Mouse (Mus musculus) hindbrain, embryonic 12.5 days (tissue): ENCODE results near the gene Zfp108. TPM values are rescaled to one million over a fixed set of nuclear protein-coding genes. Genes with fewer than 3 reads are reported as not detected.

Experiments
- ATAC-seq: fragments of 200-750 bp; cut with Nextera tagmentation; 2 replicates; pipeline ENCODE4 v1.8.0; 2017; ENCODE audit warnings: moderate TSS enrichment; ENCODE audit not compliant: low FRiP score
- H3K27ac ChIP-seq: fragments of 300-500 bp; sonication (generic); 2 replicates; pipeline ENCODE4 v1.5.1; 2016; ENCODE audit warnings: mild to moderate bottlenecking
- H3K27me3 ChIP-seq: fragments of 300-500 bp; sonication (generic); 2 replicates; pipeline ENCODE4 v1.6.1; 2016; ENCODE audit warnings: mild to moderate bottlenecking
- H3K36me3 ChIP-seq: fragments of 300-500 bp; sonication (generic); 2 replicates; pipeline ENCODE4 v1.6.1; 2016; ENCODE audit warnings: mild to moderate bottlenecking
- H3K4me1 ChIP-seq: fragments of 300-500 bp; sonication (generic); 2 replicates; pipeline ENCODE4 v1.6.1; 2016
- H3K4me2 ChIP-seq: fragments of 300-500 bp; sonication (generic); replicated peaks from 2 replicates; pipeline ENCODE4 v1.6.1; 2016; ENCODE audit warnings: mild to moderate bottlenecking
- H3K4me3 ChIP-seq: fragments of 300-500 bp; sonication (generic); 2 replicates; pipeline ENCODE4 v1.5.1; 2016; ENCODE audit warnings: mild to moderate bottlenecking
- H3K9ac ChIP-seq: fragments of 300-500 bp; sonication (generic); 2 replicates; pipeline ENCODE4 v1.6.1; 2016; ENCODE audit warnings: mild to moderate bottlenecking, moderate library complexity
- H3K9me3 ChIP-seq: fragments of 300-500 bp; sonication (generic); replicated peaks from 2 replicates; pipeline ENCODE4 v1.6.1; 2016; ENCODE audit warnings: mild to moderate bottlenecking
- WGBS: fragments of 180-500 bp; shearing (Covaris S2); methylation state at CpG from one replicate; pipeline ENCODE4 v1.1.7; 2016; 5-methylcytosine and 5-hydroxymethylcytosine counted together
- polyA plus RNA-seq: library from polyadenylated mRNA; unstranded; fragments of >200 nt; fragmentation: Nextera tagmentation; extraction: Ambion mirVana; gene quantifications from 2 replicates; pipeline ENCODE4 v1.2.1, GENCODE M21; 2016

Gene Zfp108
- polyA plus RNA-seq, 1 experiment from 2014 or later, result 4.4 TPM

- Histone ChIP-seq H3K36me3 (peaks cover 64% of the 10 kb centered on the region), H3K9ac (no peak overlapping the region), H3K27me3 (no peaks in the 10 kb centered on the region), H3K9me3 (no peaks in the 10 kb centered on the region), H3K4me1 (no peaks in the 10 kb centered on the region), H3K4me2 (no peak overlapping the region), H3K4me3 (no peak overlapping the region), H3K27ac (no peak overlapping the region)
- no peak for ATAC-seq
- WGBS, result 87% methylated on average over 6 of the region's 6 CpGs
Observed at GRCm38 (mm10) chr7:24288512-24288911, 33.9 kb downstream of the Zfp108 start.

- Histone ChIP-seq H3K9ac (no peak overlapping the region), H3K9me3 (no peaks in the 10 kb centered on the region), H3K27me3 (no peaks in the 10 kb centered on the region), H3K36me3 (peaks cover 80% of the 10 kb centered on the region), H3K4me3 (no peak overlapping the region), H3K4me1 (no peaks in the 10 kb centered on the region), H3K27ac (no peak overlapping the region), H3K4me2 (no peak overlapping the region)
- ATAC-seq, result no peak
- WGBS, result 95% methylated on average over 4 of the region's 4 CpGs
Observed at GRCm38 (mm10) chr7:24290106-24290693, 35.6 kb downstream of the Zfp108 start.

GRCm38 (mm10) chr7:24291387-24292090 lies 36.9 kb downstream of the Zfp108 start:
- Histone ChIP-seq H3K4me2 (no peak overlapping the region), H3K27ac (no peak overlapping the region), H3K9me3 (no peaks in the 10 kb centered on the region), H3K36me3 (peaks cover 94% of the 10 kb centered on the region), H3K9ac (no peak overlapping the region), H3K4me1 (no peaks in the 10 kb centered on the region), H3K4me3 (no peak overlapping the region), H3K27me3 (no peaks in the 10 kb centered on the region)
- 89% methylated on average over 27 of the region's 27 CpGs for WGBS
- no peak for ATAC-seq

GRCm38 (mm10) chr7:24293061-24293851 lies 38.7 kb downstream of the Zfp108 start:
- H3K4me1 ChIP-seq, result peaks cover 6% of the 10 kb centered on the region
- no peak overlapping the region for H3K9ac ChIP-seq
- H3K27me3 ChIP-seq, result no peaks in the 10 kb centered on the region
- WGBS, result 87% methylated on average over 12 of the region's 12 CpGs
- H3K27ac ChIP-seq, result no peak overlapping the region
- H3K4me3 ChIP-seq, result no peak overlapping the region
- H3K4me2 ChIP-seq, result no peak overlapping the region
- ATAC-seq, result no peak
- peaks cover 90% of the 10 kb centered on the region for H3K36me3 ChIP-seq
- H3K9me3 ChIP-seq, result 0 out of 2 replicates have a peak, but pooled peaks cover 3% of the 10 kb centered on the region

GRCm38 (mm10) chr7:24294763-24295162 lies 40.2 kb downstream of the Zfp108 start:
- no peak for ATAC-seq
- H3K4me1 ChIP-seq, result peaks cover 7% of the 10 kb centered on the region
- no peak overlapping the region for H3K4me2 ChIP-seq
- 0 out of 2 replicates have a peak, but pooled peaks cover 3% of the 10 kb centered on the region for H3K9me3 ChIP-seq
- H3K27ac ChIP-seq, result no peak overlapping the region
- 98% methylated on average over 4 of the region's 4 CpGs for WGBS
- H3K9ac ChIP-seq, result no peak overlapping the region
- no peak overlapping the region for H3K4me3 ChIP-seq
- H3K36me3 ChIP-seq, result peaks cover 76% of the 10 kb centered on the region
- H3K27me3 ChIP-seq, result no peaks in the 10 kb centered on the region

- 97% methylated on average over 7 of the region's 7 CpGs for WGBS
Observed at GRCm38 (mm10) chr7:24295376-24295775, 40.8 kb downstream of the Zfp108 start.

GRCm38 (mm10) chr7:24296386-24296785 lies 41.8 kb downstream of the Zfp108 start:
- 0 out of 2 replicates have a peak, but pooled peaks cover 3% of the 10 kb centered on the region for H3K9me3 ChIP-seq
- no peak overlapping the region for H3K27ac ChIP-seq
- no peak overlapping the region for H3K4me2 ChIP-seq
- H3K4me3 ChIP-seq, result no peak overlapping the region
- H3K27me3 ChIP-seq, result no peaks in the 10 kb centered on the region
- peaks cover 60% of the 10 kb centered on the region for H3K36me3 ChIP-seq
- H3K9ac ChIP-seq, result no peak overlapping the region
- peaks cover 11% of the 10 kb centered on the region for H3K4me1 ChIP-seq
- 90% methylated on average over 7 of the region's 7 CpGs for WGBS
- ATAC-seq, result no peak

More at GRCm38 (mm10) chr7:24295376-24295775, 40.8 kb downstream of the Zfp108 start:
- H3K4me2 ChIP-seq, result no peak overlapping the region
- H3K9ac ChIP-seq, result no peak overlapping the region
- H3K27ac ChIP-seq, result no peak overlapping the region
- H3K4me1 ChIP-seq, result peaks cover 10% of the 10 kb centered on the region
- H3K36me3 ChIP-seq, result peaks cover 70% of the 10 kb centered on the region
- ATAC-seq, result no peak
- H3K9me3 ChIP-seq, result 0 out of 2 replicates have a peak, but pooled peaks cover 3% of the 10 kb centered on the region
- H3K27me3 ChIP-seq, result no peaks in the 10 kb centered on the region
- H3K4me3 ChIP-seq, result no peak overlapping the region

- H3K36me3 ChIP-seq, result peaks cover 56% of the 10 kb centered on the region
- H3K27ac ChIP-seq, result no peak overlapping the region
Observed at GRCm38 (mm10) chr7:24297361-24298095, 42.9 kb downstream of the Zfp108 start.

GRCm38 (mm10) chr7:24298635-24298972 lies 44.0 kb downstream of the Zfp108 start:
- peak overlapping the region; percentile 87 for H3K9ac ChIP-seq
- peaks cover 56% of the 10 kb centered on the region for H3K36me3 ChIP-seq
- no peaks in the 10 kb centered on the region for H3K27me3 ChIP-seq
- ATAC-seq, result peak; percentile 35
- H3K4me1 ChIP-seq, result peaks cover 11% of the 10 kb centered on the region
- peak overlapping the region; percentile 71 for H3K4me3 ChIP-seq
- under 1% methylated on average over 12 of the region's 12 CpGs for WGBS
- H3K4me2 ChIP-seq, result peak overlapping the region; percentile 86
- 0 out of 2 replicates have a peak, but pooled peaks cover 3% of the 10 kb centered on the region for H3K9me3 ChIP-seq
- peak overlapping the region; percentile 92 for H3K27ac ChIP-seq

More at GRCm38 (mm10) chr7:24297361-24298095, 42.9 kb downstream of the Zfp108 start:
- peak overlapping the region; percentile 71 for H3K4me3 ChIP-seq
- H3K9me3 ChIP-seq, result 0 out of 2 replicates have a peak, but pooled peaks cover 3% of the 10 kb centered on the region
- H3K27me3 ChIP-seq, result no peaks in the 10 kb centered on the region
- 89% methylated on average over 15 of the region's 15 CpGs for WGBS
- ATAC-seq, result no peak
- peaks cover 11% of the 10 kb centered on the region for H3K4me1 ChIP-seq
- no peak overlapping the region for H3K9ac ChIP-seq
- peak overlapping the region; percentile 86; the same call in 1 of the 2 replicates for H3K4me2 ChIP-seq

GRCm38 (mm10) chr7:24298973-24299708 lies 44.5 kb downstream of the Zfp108 start:
- peaks cover 56% of the 10 kb centered on the region for H3K36me3 ChIP-seq
- WGBS, result under 1% methylated on average over 45 of the region's 47 CpGs
- peak overlapping the region; percentile 87 for H3K9ac ChIP-seq
- H3K4me1 ChIP-seq, result peaks cover 11% of the 10 kb centered on the region
- H3K27ac ChIP-seq, result peak overlapping the region; percentile 92
- peak overlapping the region; percentile 86 for H3K4me2 ChIP-seq
- peak overlapping the region; percentile 71 for H3K4me3 ChIP-seq
- peak; percentile 89 for ATAC-seq
- H3K9me3 ChIP-seq, result 0 out of 2 replicates have a peak, but pooled peaks cover 3% of the 10 kb centered on the region
- no peaks in the 10 kb centered on the region for H3K27me3 ChIP-seq

GRCm38 (mm10) chr7:24299823-24300481 lies 45.4 kb downstream of the Zfp108 start:
- Histone ChIP-seq H3K27me3 (no peaks in the 10 kb centered on the region), H3K4me3 (peak overlapping the region; percentile 71), H3K27ac (peak overlapping the region; percentile 92), H3K9ac (peak overlapping the region; percentile 87), H3K9me3 (0 out of 2 replicates have a peak, but pooled peaks cover 3% of the 10 kb centered on the region), H3K36me3 (peaks cover 49% of the 10 kb centered on the region), H3K4me1 (peaks cover 11% of the 10 kb centered on the region), H3K4me2 (peak overlapping the region; percentile 86)
- peak; percentile 38 for ATAC-seq
- under 1% methylated on average over 18 of the region's 18 CpGs for WGBS
